Mouse (Mus musculus): ENCODE data around the gene Ngb. TPM values are rescaled to one million over a fixed set of nuclear protein-coding genes. Genes with fewer than 3 reads are reported as not detected.

The Ngb gene
- total RNA-seq, 4 experiments from 2014 or later, result 7.1 to 10.4 (median 8.5) TPM

GRCm38 (mm10) chr12:87093249-87093648 lies 9.1 kb downstream of the Ngb start:
- DNase-seq (ENCODE audit: low spot score in 2 of 2), result no peak

GRCm38 (mm10) chr12:87091916-87092315 lies 10.4 kb downstream of the Ngb start:
- DNase-seq (ENCODE audit: low spot score in 2 of 2), result no peak

- no peak for DNase-seq (ENCODE audit: low spot score in 2 of 2)
Measured at GRCm38 (mm10) chr12:87089701-87090100, 12.6 kb downstream of the Ngb start.

GRCm38 (mm10) chr12:87089255-87089654 lies 13.1 kb downstream of the Ngb start:
- DNase-seq (ENCODE audit: low spot score in 2 of 2), result no peak

- no peak for DNase-seq (ENCODE audit: low spot score in 2 of 2)
Measured at GRCm38 (mm10) chr12:87088331-87088730, 14.0 kb downstream of the Ngb start.

GRCm38 (mm10) chr12:87087236-87087635 lies 15.1 kb downstream of the Ngb start:
- DNase-seq (ENCODE audit: low spot score in 2 of 2), result no peak

DNA sequence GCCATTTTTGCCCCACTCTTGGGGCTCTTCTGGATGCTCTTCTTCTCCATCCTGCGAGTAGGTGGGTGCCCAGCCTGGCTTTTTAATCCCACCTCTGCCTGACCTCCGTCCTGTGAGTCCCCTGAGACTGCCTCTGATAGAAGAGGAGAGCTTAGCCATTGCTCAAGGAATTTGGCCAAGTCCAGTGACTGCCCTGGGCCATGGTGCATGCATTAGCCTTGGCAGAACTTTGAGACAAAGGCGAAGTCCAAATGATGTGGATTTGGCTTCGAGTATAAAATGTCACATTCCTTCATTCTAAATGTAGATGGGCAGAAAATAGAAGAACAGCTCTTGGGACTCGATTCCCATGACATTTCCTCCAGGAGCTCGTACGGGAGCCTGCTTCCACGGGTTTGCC lies 19.5 kb downstream of the Ngb start:
- DNase-seq (ENCODE audit: low spot score in 2 of 2), result no peak

GRCm38 (mm10) chr12:87076610-87077009 lies 25.7 kb downstream of the Ngb start:
- no peak for DNase-seq (ENCODE audit: low spot score in 2 of 2)

DNA sequence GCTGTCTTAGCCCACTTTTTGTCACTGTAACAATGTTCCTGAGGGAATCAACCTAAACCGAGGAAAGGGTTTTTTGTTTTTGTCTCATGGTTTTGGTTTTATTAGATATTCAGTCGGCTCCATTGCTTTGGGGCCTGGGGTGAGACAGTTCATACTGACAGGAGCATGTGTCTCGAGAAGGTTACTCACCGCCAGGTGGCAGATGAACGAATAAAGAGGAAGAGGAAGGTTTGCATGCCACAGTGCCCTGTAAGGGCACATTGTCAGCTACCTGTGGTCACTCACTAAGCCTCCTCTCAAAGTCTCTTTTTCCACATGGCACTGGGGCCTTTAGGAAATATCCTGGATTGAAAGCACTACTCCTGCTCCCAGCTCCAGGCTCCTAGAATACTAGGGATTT lies 31.8 kb downstream of the Ngb start:
- no peak for DNase-seq (ENCODE audit: low spot score in 2 of 2)

DNA sequence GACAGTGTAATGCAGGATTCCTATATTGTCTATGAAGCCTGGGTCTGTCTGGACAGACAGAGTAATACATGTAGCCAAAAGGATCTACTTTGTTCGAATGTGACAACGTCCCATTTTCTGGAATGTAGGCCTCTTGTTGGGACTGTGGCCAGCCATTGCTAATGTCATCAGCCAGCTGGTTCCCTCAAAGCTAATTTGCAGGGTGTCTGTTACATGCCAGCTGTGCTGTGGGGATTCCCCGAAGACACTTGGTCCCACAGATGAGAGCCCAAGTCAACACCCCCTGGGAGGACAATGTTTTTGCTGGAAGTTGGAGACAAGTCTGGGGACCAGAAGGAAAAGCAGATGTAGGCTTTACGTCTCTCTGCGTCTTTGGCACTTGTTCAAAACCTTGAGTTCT lies 35.9 kb downstream of the Ngb start:
- DNase-seq (ENCODE audit: low spot score in 2 of 2), result no peak

GRCm38 (mm10) chr12:87065446-87065845 lies 36.9 kb downstream of the Ngb start:
- no peak for DNase-seq (ENCODE audit: low spot score in 2 of 2)

GRCm38 (mm10) chr12:87057066-87057465 lies 45.3 kb downstream of the Ngb start:
- no peak for DNase-seq (ENCODE audit: low spot score in 2 of 2)

DNA sequence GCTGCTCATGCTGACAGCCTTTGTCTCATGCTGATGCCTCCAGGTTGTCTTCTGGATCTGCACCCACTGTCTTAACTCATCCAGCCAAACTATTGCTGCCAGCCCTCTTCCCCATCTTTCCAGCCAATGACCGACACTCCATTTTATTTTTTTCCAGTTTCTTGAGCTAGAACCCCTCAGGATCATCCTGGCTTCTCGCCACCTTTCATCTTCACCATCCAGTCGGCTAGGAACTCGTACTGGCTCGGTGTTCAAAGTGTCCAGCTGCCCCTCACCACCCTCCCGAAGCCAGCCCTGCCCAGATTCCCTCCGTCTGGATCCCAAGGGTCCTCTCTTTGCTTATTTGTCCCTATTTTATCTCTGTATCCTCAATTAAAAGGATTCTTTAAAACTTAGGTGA lies 47.5 kb downstream of the Ngb start:
- no peak for DNase-seq (ENCODE audit: low spot score in 2 of 2)

GRCm38 (mm10) chr12:87052661-87053321 lies 49.5 kb downstream of the Ngb start:
- DNase-seq (ENCODE audit: low spot score in 2 of 2), result peak; percentile 73 to 95

- DNase-seq (ENCODE audit: low spot score in 2 of 2), result no peak
Measured at GRCm38 (mm10) chr12:87047536-87047935, 54.8 kb downstream of the Ngb start.

Other genes starting within 250 kb of the Ngb start
- gene Irf2bpl, start 217.7 kb downstream of the Ngb start, total RNA-seq (2022), result 10 to 100 TPM; 60.7 to 74.9 (median 68.5) TPM
- gene Cipc, start 155.5 kb downstream of the Ngb start, total RNA-seq (2022), result 100 to 1,000 TPM in 1 of 4 experiments, 10 to 100 TPM in 3; 95.7 to 109 (median 99.4) TPM
- gene Zdhhc22, start 112.1 kb downstream of the Ngb start, total RNA-seq (2022), result 10 to 100 TPM; 46.9 to 56.7 (median 53.3) TPM
- 10 to 100 TPM; 34.8 to 43.8 (median 37.5) TPM for gene Tmem63c, start 81.2 kb downstream of the Ngb start, total RNA-seq (2022)
- gene Gstz1, start 44.6 kb upstream of the Ngb start, total RNA-seq (2022), result 10 to 100 TPM; 52.3 to 58.4 (median 55.2) TPM
- 10 to 100 TPM; 18.3 to 19.6 (median 19.1) TPM for gene Pomt2, start 45.4 kb upstream of the Ngb start, total RNA-seq (2022)
- gene Samd15, start 97.2 kb upstream of the Ngb start, total RNA-seq (2022), result 1 to 10 TPM; 3.5 to 7.3 (median 5.1) TPM
- 10 to 100 TPM; 27.7 to 30.1 (median 29.0) TPM for gene Tmed8, start 97.9 kb upstream of the Ngb start, total RNA-seq (2022)
- 1 to 10 TPM in 2 of 4 experiments, under 1 TPM in 2; 0.89 to 1.6 (median 1.0) TPM for gene Noxred1, start 136.2 kb upstream of the Ngb start, total RNA-seq (2022)
- 10 to 100 TPM; 50.5 to 60.0 (median 57.6) TPM for gene Vipas39, start 163.7 kb upstream of the Ngb start, total RNA-seq (2022)
- 100 to 1,000 TPM; 129 to 167 (median 149) TPM for gene Ahsa1, start 163.9 kb upstream of the Ngb start, total RNA-seq (2022)
- gene Ism2, start 197.2 kb upstream of the Ngb start, total RNA-seq (2022), result under 1 TPM; 0.32 to 0.91 (median 0.54) TPM